Mouse (Mus musculus) subcutaneous adipose tissue, adult 2 months (tissue): ENCODE results near the gene Shisa8. TPM values are rescaled to one million over a fixed set of nuclear protein-coding genes. Genes with fewer than 3 reads are reported as not detected.

ENCODE experiments used
- polyA plus RNA-seq: library from polyadenylated mRNA; depleted of rRNA; stranded (reverse); fragments of >200 nt; gene quantifications from 2 replicates; pipeline ENCODE4 v1.2.3, GENCODE M21; 2012; ENCODE audit warnings: low replicate concordance; rRNA removed

The Shisa8 gene
- 0.40 and 0.62 TPM in 2 replicates for polyA plus RNA-seq

GRCm38 (mm10) chr15:82212752-82213063, at the start of gene Shisa8:
Gene Shisa8 (minus strand): TSS chr15:82212815.

GRCm38 (mm10) chr15:82252097-82252496, 39.5 kb upstream of the Shisa8 start, which contains the start of gene 1500009C09Rik:
Gene 1500009C09Rik (plus strand): TSS chr15:82252397.

GRCm38 (mm10) chr15:82244115-82244804, 31.6 kb upstream of the Shisa8 start, which contains the start of gene Cenpm:
Gene Cenpm (minus strand): TSS chr15:82244748.

GRCm38 (mm10) chr15:82223657-82224601, 11.3 kb upstream of the Shisa8 start, which contains the start of gene Tnfrsf13c:
Gene Tnfrsf13c (minus strand): TSS chr15:82224369.

Other genes with a start within 250 kb of the Shisa8 start
- not detected in 2 replicates for gene 1700029P11Rik, start 232.3 kb downstream of the Shisa8 start, polyA plus RNA-seq
- 23.3 and 33.3 TPM in 2 replicates for gene Xrcc6, start 225.0 kb downstream of the Shisa8 start, polyA plus RNA-seq
- 28.1 and 41.7 TPM in 2 replicates for gene Desi1, start 179.0 kb downstream of the Shisa8 start, polyA plus RNA-seq
- 50.4 and 75.6 TPM in 2 replicates for gene Snu13, start 165.2 kb downstream of the Shisa8 start, polyA plus RNA-seq
- gene 4930407I10Rik, start 153.7 kb downstream of the Shisa8 start, polyA plus RNA-seq, result not detected in 2 replicates
- gene Mei1, start 142.8 kb downstream of the Shisa8 start, polyA plus RNA-seq, result 0.04 TPM in 1 of 2 replicates, not detected in the other
- gene Ccdc134, start 84.9 kb downstream of the Shisa8 start, polyA plus RNA-seq, result 10.0 and 14.9 TPM in 2 replicates
- gene Srebf2, start 65.6 kb downstream of the Shisa8 start, polyA plus RNA-seq, result 60.2 and 70.3 TPM in 2 replicates
- gene Tnfrsf13c, start 11.6 kb upstream of the Shisa8 start, polyA plus RNA-seq, result 0.40 and 0.66 TPM in 2 replicates
- gene Cenpm, start 31.9 kb upstream of the Shisa8 start, polyA plus RNA-seq, result 3.7 and 11.9 TPM in 2 replicates
- not detected in 2 replicates for gene 1500009C09Rik, start 39.6 kb upstream of the Shisa8 start, polyA plus RNA-seq
- gene Sept3, start 62.1 kb upstream of the Shisa8 start, polyA plus RNA-seq, result 1.6 and 1.8 TPM in 2 replicates
- gene Wbp2nl, start 86.1 kb upstream of the Shisa8 start, polyA plus RNA-seq, result 0.19 TPM in 1 of 2 replicates, not detected in the other
- gene Naga, start 126.1 kb upstream of the Shisa8 start, polyA plus RNA-seq, result 135 and 144 TPM in 2 replicates
- 2.1 and 8.0 TPM in 2 replicates for gene Pheta2, start 126.1 kb upstream of the Shisa8 start, polyA plus RNA-seq
- gene Smdt1, start 126.1 kb upstream of the Shisa8 start, polyA plus RNA-seq, result 221 and 257 TPM in 2 replicates
- gene Ndufa6, start 141.5 kb upstream of the Shisa8 start, polyA plus RNA-seq, result 293 and 339 TPM in 2 replicates
- 65.9 and 85.3 TPM in 2 replicates for gene Cyp2d22, start 167.4 kb upstream of the Shisa8 start, polyA plus RNA-seq
- gene Cyp2d11, start 181.2 kb upstream of the Shisa8 start, polyA plus RNA-seq, result not detected in 2 replicates
- gene Cyp2d10, start 194.4 kb upstream of the Shisa8 start, polyA plus RNA-seq, result 0.30 TPM in 1 of 2 replicates, not detected in the other
- gene Cyp2d9, start 220.6 kb upstream of the Shisa8 start, polyA plus RNA-seq, result not detected in 2 replicates